Mouse (Mus musculus) kidney, adult 11 months (tissue): ENCODE measurements around the gene Ch25h.
A peak's percentile ranks its signal among the peaks of the same experiment; 100 is the strongest.

ENCODE experiments used
- DNase-seq: peaks from one replicate; pipeline ENCODE4 v3.0.0; 2022

The Ch25h gene

GRCm38 (mm10) chr19:34468216-34468615 is 6.7 kb downstream of the Ch25h start:
- no peak for DNase-seq

GRCm38 (mm10) chr19:34464453-34464852 is 10.5 kb downstream of the Ch25h start:
- no peak for DNase-seq

GRCm38 (mm10) chr19:34461451-34462019 is 13.4 kb downstream of the Ch25h start:
- DNase-seq: no peak

GRCm38 (mm10) chr19:34450784-34451370 is 24.1 kb downstream of the Ch25h start:
- DNase-seq: no peak

- DNase-seq: no peak
Observed at GRCm38 (mm10) chr19:34448851-34449250, 26.1 kb downstream of the Ch25h start.

GRCm38 (mm10) chr19:34445410-34446012 is 29.5 kb downstream of the Ch25h start:
- no peak for DNase-seq

GRCm38 (mm10) chr19:34444785-34445184 is 30.2 kb downstream of the Ch25h start:
- DNase-seq: no peak

- DNase-seq: peak; percentile 7
Observed at GRCm38 (mm10) chr19:34441979-34442378, 33.0 kb downstream of the Ch25h start.

- DNase-seq: no peak
Observed at GRCm38 (mm10) chr19:34435197-34435611, 39.8 kb downstream of the Ch25h start.

- DNase-seq: no peak
Observed at GRCm38 (mm10) chr19:34431314-34431713, 43.6 kb downstream of the Ch25h start.

- no peak for DNase-seq
Observed at GRCm38 (mm10) chr19:34423783-34424335, 51.1 kb downstream of the Ch25h start.
